Mouse (Mus musculus) cortical plate, adult 2 months (tissue): ENCODE results near the gene Coa5. TPM values are rescaled to one million over a fixed set of nuclear protein-coding genes. Genes with fewer than 3 reads are reported as not detected.

Experiments used
- H3K27ac ChIP-seq: fragments of 200-500 bp; 2 replicates; pipeline ENCODE4 v1.5.1; 2012; ENCODE audit warnings: low read length, control low read depth, inconsistent platforms; ENCODE audit not compliant: insufficient read depth
- H3K4me1 ChIP-seq: fragments of 200-500 bp; 2 replicates; pipeline ENCODE4 v1.6.1; 2011; ENCODE audit warnings: low read length; ENCODE audit not compliant: control insufficient read depth, insufficient read depth
- H3K4me3 ChIP-seq: fragments of 200-500 bp; 2 replicates; pipeline ENCODE4 v1.5.1; 2011; ENCODE audit warnings: mild to moderate bottlenecking, low read length, control low read depth; ENCODE audit not compliant: insufficient read depth
- CTCF ChIP-seq: fragments of 200-500 bp; IDR thresholded peaks from 2 replicates; pipeline ENCODE4 v1.5.1; 2011; ENCODE audit warnings: mild to moderate bottlenecking, control low read depth, low read length; ENCODE audit not compliant: insufficient read depth; ENCODE audit errors: extremely low read depth
- POLR2A ChIP-seq: fragments of 200-500 bp; IDR thresholded peaks from 2 replicates; pipeline ENCODE4 v1.6.1; 2011; ENCODE audit warnings: mild to moderate bottlenecking, low read length, control low read depth; ENCODE audit not compliant: insufficient read depth; ENCODE audit errors: extremely low read depth
- polyA plus RNA-seq: library from polyadenylated mRNA; depleted of rRNA; stranded (reverse); fragments of >200 nt; gene quantifications from 2 replicates; pipeline ENCODE4 v1.2.3, GENCODE M21; 2012

The Coa5 gene
- polyA plus RNA-seq, 1 experiment = 71.6 TPM

- Histone ChIP-seq H3K27ac (no peak overlapping the region), H3K4me3 (no peak overlapping the region), H3K4me1 (peaks cover 2% of the 10 kb centered on the region; the same call in 1 of the 2 replicates)
- TF ChIP-seq CTCF (peak; percentile 33; the same call in 1 of the 2 replicates), POLR2A (no peak)
These were observed 41.6 kb upstream of the Coa5 start for GRCm38 (mm10) chr1:37471179-37472148.

GRCm38 (mm10) chr1:37469007-37469406 is 39.1 kb upstream of the Coa5 start:
- TF ChIP-seq POLR2A (no peak), CTCF (no peak)
- H3K4me1 ChIP-seq = peaks cover 2% of the 10 kb centered on the region; the same call in 1 of the 2 replicates
- H3K27ac ChIP-seq = no peak overlapping the region
- no peak overlapping the region for H3K4me3 ChIP-seq

DNA sequence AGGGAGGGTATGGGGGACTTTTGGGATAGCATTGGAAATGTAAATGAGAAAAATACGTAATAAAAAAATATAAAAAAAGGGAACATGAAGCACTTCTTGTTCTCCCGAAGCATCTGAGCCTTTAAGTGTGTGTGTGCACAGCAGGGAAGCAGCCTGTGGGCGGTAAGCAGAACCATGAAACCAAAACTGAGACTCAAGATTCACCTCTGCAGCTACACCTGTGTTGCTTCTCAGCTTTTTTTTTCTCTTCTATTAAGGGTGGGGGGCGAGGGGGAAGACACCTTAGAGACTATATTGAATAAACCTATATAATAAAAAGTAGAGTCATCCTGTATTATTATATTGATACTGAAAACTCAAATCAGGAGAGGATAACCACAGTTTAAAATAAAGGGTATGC is 37.9 kb upstream of the Coa5 start:
- Histone ChIP-seq H3K4me1 (peaks cover 2% of the 10 kb centered on the region; the same call in 1 of the 2 replicates), H3K27ac (no peak overlapping the region)
- no peak for TF ChIP-seq CTCF
- TF ChIP-seq POLR2A = no peak

GRCm38 (mm10) chr1:37466322-37466995 is 36.6 kb upstream of the Coa5 start:
- TF ChIP-seq POLR2A (no peak), CTCF (no peak)
- H3K4me1 ChIP-seq = no peaks in the 10 kb centered on the region
- H3K27ac ChIP-seq = no peak overlapping the region
- H3K4me3 ChIP-seq = no peak overlapping the region

More for the DNA sequence above, 37.9 kb upstream of the Coa5 start:
- H3K4me3 ChIP-seq = no peak overlapping the region

- no peak for TF ChIP-seq CTCF
- no peak for TF ChIP-seq POLR2A
- no peak overlapping the region for H3K4me3 ChIP-seq
These were observed 35.1 kb upstream of the Coa5 start for GRCm38 (mm10) chr1:37464878-37465452.

DNA sequence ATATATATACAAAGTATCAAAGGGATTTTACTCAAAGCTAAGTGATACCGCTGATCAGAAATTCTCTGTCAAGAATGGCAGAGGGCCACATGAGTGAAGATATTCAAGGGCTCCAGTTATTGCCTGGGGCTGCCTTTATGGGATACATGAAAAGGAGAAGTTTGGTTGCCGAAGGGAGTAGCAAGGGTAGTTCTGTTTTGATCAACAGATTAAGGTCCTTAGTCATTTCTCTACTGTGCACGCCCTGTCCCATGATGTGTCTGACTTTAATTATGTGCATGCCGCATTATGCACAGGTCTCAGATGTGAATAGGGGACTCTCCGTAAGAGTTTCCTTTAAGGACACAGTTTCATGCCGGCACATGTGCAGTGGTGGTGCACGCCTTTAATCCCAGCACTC is 27.6 kb upstream of the Coa5 start:
- Histone ChIP-seq H3K4me3 (no peak overlapping the region), H3K4me1 (no peaks in the 10 kb centered on the region), H3K27ac (no peak overlapping the region)
- TF ChIP-seq CTCF (no peak), POLR2A (no peak)

More at GRCm38 (mm10) chr1:37464878-37465452, 35.1 kb upstream of the Coa5 start:
- no peak overlapping the region for H3K27ac ChIP-seq
- no peaks in the 10 kb centered on the region for H3K4me1 ChIP-seq

DNA sequence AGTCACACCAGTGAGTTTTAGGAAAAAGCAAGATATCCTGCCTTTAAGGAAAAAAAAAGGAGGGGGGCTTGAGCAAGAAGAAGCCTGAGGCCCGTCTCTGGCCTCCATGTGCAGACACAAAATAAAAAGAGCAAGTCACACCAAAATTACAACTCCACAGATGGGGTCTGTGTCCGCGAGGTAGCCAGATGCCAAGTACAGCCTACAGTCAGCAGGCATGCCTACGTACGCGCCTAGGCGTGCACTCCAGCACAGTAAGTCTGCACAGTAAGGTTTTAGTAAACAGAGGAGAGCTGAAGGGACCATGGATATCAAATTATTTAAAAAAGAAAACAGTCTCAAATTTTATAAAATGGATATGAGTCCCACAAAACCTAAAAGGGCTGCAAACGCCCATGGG is 21.4 kb upstream of the Coa5 start:
- Histone ChIP-seq H3K27ac (no peak overlapping the region), H3K4me3 (no peak overlapping the region), H3K4me1 (no peaks in the 10 kb centered on the region)
- TF ChIP-seq CTCF (no peak), POLR2A (no peak)

- H3K4me1 ChIP-seq = no peaks in the 10 kb centered on the region
- H3K27ac ChIP-seq = no peak overlapping the region
- no peak overlapping the region for H3K4me3 ChIP-seq
- TF ChIP-seq POLR2A (no peak), CTCF (peak; percentile 48)
These were observed 18.6 kb upstream of the Coa5 start for GRCm38 (mm10) chr1:37448361-37449095.
